In the genomic region with DNA sequence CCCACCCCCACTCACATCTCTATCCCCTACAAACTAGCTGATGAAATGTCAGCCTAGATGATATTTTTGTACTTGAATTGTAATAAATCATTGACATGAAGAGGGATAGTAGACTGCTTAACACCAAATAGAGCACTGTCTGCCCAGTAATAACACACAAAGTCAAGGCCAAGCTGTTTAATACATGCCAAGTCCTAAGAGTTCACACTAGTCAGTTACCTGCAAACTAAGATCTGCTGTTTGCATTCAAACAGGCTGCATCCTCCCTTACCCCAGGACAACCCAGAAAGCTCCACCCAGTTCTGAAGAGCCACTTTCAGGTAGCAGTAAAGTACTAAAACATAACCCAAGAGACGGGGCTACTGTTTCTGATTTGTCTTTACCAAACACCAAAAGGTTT, we compare ENCODE assay signal across 24 mouse cellular contexts. TPM values are rescaled to one million over a fixed set of nuclear protein-coding genes. Genes with fewer than 3 reads are reported as not detected.
A peak's percentile ranks its signal among the peaks of the same experiment; 100 is the strongest.
DNase-seq lines count a peak whose midpoint lies in the region; ATAC-seq and TF ChIP-seq lines count a peak whose summit lies in the region.
"Had no signal": no experiment of that assay in that cellular context is flagged by ENCODE, and none has a peak within 500 bp of the region (broad histone marks: within the 10 kb centered on the region; RNA-seq: fewer than 3 reads in every experiment).

No protein-coding gene starts in this region.

- H3K9me3 ChIP-seq in intestine, embryonic 16.5 days (ENCODE audit: control insufficient read depth, low read length): no peaks in the 10 kb centered on the region
- H3K9me3 ChIP-seq in intestine, embryonic 15.5 days: no peaks in the 10 kb centered on the region
- no peaks in the 10 kb centered on the region for H3K9me3 ChIP-seq in liver, postnatal 0 days (ENCODE audit: low read length)
- H3K9me3 ChIP-seq in intestine, postnatal 0 days (ENCODE audit: control insufficient read depth): no peaks in the 10 kb centered on the region
- H3K9me3 ChIP-seq: embryonic facial prominence, embryonic 12.5 days; embryonic facial prominence, embryonic 15.5 days; heart, embryonic 12.5 days; heart, embryonic 15.5 days had no signal

- no peak for TF ChIP-seq POLR2A in liver, adult 2 months (IDR thresholded peaks at IDR 0.05; ENCODE audit: extremely low read depth, insufficient read depth, low read length)

- no peak for ATAC-seq in intestine, embryonic 16.5 days
- ATAC-seq in intestine, embryonic 15.5 days: no peak
- ATAC-seq in liver, postnatal 0 days: no peak
- no peak for ATAC-seq in intestine, postnatal 0 days
- ATAC-seq: CD4-positive, CD25-positive, alpha-beta regulatory T cell, adult 4 months; forebrain, embryonic 14.5 days; forebrain, postnatal 0 days; hindbrain, postnatal 0 days had no signal

- H3K4me3 ChIP-seq in intestine, embryonic 16.5 days (ENCODE audit: low read length): no peak overlapping the region
- H3K4me3 ChIP-seq in intestine, embryonic 15.5 days (replicated peaks): no peak overlapping the region
- no peak overlapping the region for H3K4me3 ChIP-seq in liver, adult 2 months (ENCODE audit: insufficient read depth, low read depth, low read length)
- H3K4me3 ChIP-seq in liver, postnatal 0 days (ENCODE audit: low read depth, low read length): no peak overlapping the region
- no peak overlapping the region for H3K4me3 ChIP-seq in intestine, postnatal 0 days (ENCODE audit: low read depth, low read length)
- H3K4me3 ChIP-seq: embryonic facial prominence, embryonic 12.5 days; embryonic facial prominence, embryonic 15.5 days; heart, embryonic 12.5 days; heart, embryonic 15.5 days had no signal

- TF ChIP-seq CTCF in liver, adult 2 months (IDR thresholded peaks at IDR 0.05; ENCODE audit: low read depth, low read length): no peak
- TF ChIP-seq CTCF in liver, postnatal 0 days (IDR thresholded peaks at IDR 0.05; ENCODE audit: low read depth): no peak
- no peak for TF ChIP-seq CTCF in intestine, postnatal 0 days (IDR thresholded peaks at IDR 0.05; ENCODE audit: low read depth)

- peak; percentile 73 for DNase-seq in liver, adult 2 months (ENCODE audit: extremely low read depth, low read depth, low spot score)
- DNase-seq in liver, postnatal 0 days: no peak
- DNase-seq in MN1 (ENCODE audit: low spot score): no peak
- DNase-seq: adrenal gland, postnatal 10 days; adrenal gland, postnatal 36 days; cerebellum, adult 11 months; cerebellum, adult 2 months; cerebellum, adult 9-11 months; cerebellum, postnatal 25 days; forebrain, postnatal 0 days; gastrocnemius, postnatal 36 days; heart, postnatal 10 days; heart, postnatal 36 days had no signal

- H3K27me3 ChIP-seq in intestine, embryonic 16.5 days (replicated peaks; ENCODE audit: control insufficient read depth, insufficient read depth, low read length): no peaks in the 10 kb centered on the region
- H3K27me3 ChIP-seq in intestine, embryonic 15.5 days (replicated peaks): no peaks in the 10 kb centered on the region
- H3K27me3 ChIP-seq in liver, adult 2 months (ENCODE audit: control insufficient read depth, insufficient read depth, low read length): no peaks in the 10 kb centered on the region
- no peaks in the 10 kb centered on the region for H3K27me3 ChIP-seq in liver, postnatal 0 days (ENCODE audit: insufficient read depth, low read length)
- no peaks in the 10 kb centered on the region for H3K27me3 ChIP-seq in intestine, postnatal 0 days (replicated peaks; ENCODE audit: control insufficient read depth, insufficient read depth, low read length)
- H3K27me3 ChIP-seq: embryonic facial prominence, embryonic 12.5 days; embryonic facial prominence, embryonic 15.5 days; heart, embryonic 12.5 days; heart, embryonic 15.5 days had no signal

- H3K27ac ChIP-seq in intestine, embryonic 16.5 days (ENCODE audit: low read length): no peak overlapping the region
- no peak overlapping the region for H3K27ac ChIP-seq in intestine, embryonic 15.5 days
- 0 out of 2 replicates have a peak overlapping the region, but pooled peaks have one; percentile 12 for H3K27ac ChIP-seq in liver, adult 2 months (replicated peaks; ENCODE audit: insufficient read depth, low read depth, low read length)
- H3K27ac ChIP-seq in liver, postnatal 0 days (ENCODE audit: low read depth): no peak overlapping the region
- H3K27ac ChIP-seq in intestine, postnatal 0 days (ENCODE audit: low read depth, low read length): peak overlapping the region; percentile 65
- H3K27ac ChIP-seq: embryonic facial prominence, embryonic 12.5 days; embryonic facial prominence, embryonic 15.5 days; heart, embryonic 15.5 days; hindbrain, embryonic 14.5 days; hindbrain, postnatal 0 days had no signal

- WGBS in intestine, embryonic 16.5 days: 84% methylated on average over 1 of the region's 1 CpGs
- WGBS in intestine, embryonic 15.5 days: 78% methylated on average over 1 of the region's 1 CpGs
- WGBS in liver, adult 2 months: 72% methylated on average over 1 of the region's 1 CpGs
- WGBS in liver, postnatal 0 days (ENCODE audit: insufficient replicate concordance): 78% methylated on average over 1 of the region's 1 CpGs
- 50% methylated on average over 1 of the region's 1 CpGs for WGBS in intestine, postnatal 0 days

- TF ChIP-seq EP300 in liver, postnatal 0 days (IDR thresholded peaks at IDR 0.05; ENCODE audit: low read depth): no peak

- H3K36me3 ChIP-seq in intestine, embryonic 16.5 days (ENCODE audit: control insufficient read depth, insufficient read depth, low read length): no peaks in the 10 kb centered on the region
- H3K36me3 ChIP-seq in intestine, embryonic 15.5 days: no peaks in the 10 kb centered on the region
- no peaks in the 10 kb centered on the region; the same call in 1 of the 2 replicates for H3K36me3 ChIP-seq in liver, adult 2 months (ENCODE audit: control insufficient read depth, insufficient read depth, low read length)
- H3K36me3 ChIP-seq in liver, postnatal 0 days (replicated peaks; ENCODE audit: insufficient read depth, low read length): no peaks in the 10 kb centered on the region
- H3K36me3 ChIP-seq in intestine, postnatal 0 days (ENCODE audit: control insufficient read depth, insufficient read depth): no peaks in the 10 kb centered on the region
- H3K36me3 ChIP-seq: embryonic facial prominence, embryonic 12.5 days; embryonic facial prominence, embryonic 15.5 days; heart, embryonic 12.5 days; heart, embryonic 15.5 days had no signal

- H3K79me2 ChIP-seq in liver, adult 2 months (ENCODE audit: control insufficient read depth, insufficient read depth, low read length): peaks cover 18% of the 10 kb centered on the region; the same call in 1 of the 2 replicates

- H3K9ac ChIP-seq in intestine, embryonic 16.5 days (ENCODE audit: low read depth, low read length): no peak overlapping the region
- no peak overlapping the region for H3K9ac ChIP-seq in intestine, embryonic 15.5 days
- H3K9ac ChIP-seq in liver, adult 2 months (ENCODE audit: low read depth, low read length): no peak overlapping the region
- H3K9ac ChIP-seq in liver, postnatal 0 days (replicated peaks): no peak overlapping the region
- H3K9ac ChIP-seq in intestine, postnatal 0 days (ENCODE audit: low read depth, low read length): no peak overlapping the region
- H3K9ac ChIP-seq: embryonic facial prominence, embryonic 12.5 days; embryonic facial prominence, embryonic 15.5 days; forebrain, postnatal 0 days; heart, embryonic 12.5 days; heart, embryonic 15.5 days; hindbrain, embryonic 14.5 days had no signal

- peak overlapping the region; percentile 2; the same call in 1 of the 2 replicates for H3K4me2 ChIP-seq in intestine, embryonic 16.5 days (ENCODE audit: low read depth, low read length)
- no peak overlapping the region for H3K4me2 ChIP-seq in intestine, embryonic 15.5 days (replicated peaks)
- no peak overlapping the region for H3K4me2 ChIP-seq in liver, postnatal 0 days (ENCODE audit: low read depth, low read length)
- peak overlapping the region; percentile 28; the same call in 1 of the 2 replicates for H3K4me2 ChIP-seq in intestine, postnatal 0 days (replicated peaks; ENCODE audit: low read depth)
- H3K4me2 ChIP-seq: embryonic facial prominence, embryonic 12.5 days; embryonic facial prominence, embryonic 15.5 days; heart, embryonic 12.5 days; heart, embryonic 15.5 days; hindbrain, embryonic 14.5 days had no signal

- peaks cover 12% of the 10 kb centered on the region for H3K4me1 ChIP-seq in intestine, embryonic 16.5 days (ENCODE audit: control insufficient read depth, insufficient read depth, low read length)
- 0 out of 2 replicates have a peak, but pooled peaks cover 5% of the 10 kb centered on the region for H3K4me1 ChIP-seq in intestine, embryonic 15.5 days (replicated peaks)
- peaks cover 15% of the 10 kb centered on the region for H3K4me1 ChIP-seq in liver, adult 2 months (ENCODE audit: control insufficient read depth, insufficient read depth, low read length)
- H3K4me1 ChIP-seq in liver, postnatal 0 days (ENCODE audit: insufficient read depth): peaks cover 23% of the 10 kb centered on the region
- H3K4me1 ChIP-seq in intestine, postnatal 0 days (replicated peaks; ENCODE audit: control insufficient read depth, insufficient read depth, low read length): 0 out of 2 replicates have a peak, but pooled peaks cover 7% of the 10 kb centered on the region

RNA-seq across cellular contexts. Expression of gene Lyrm1, which starts 3.5 kb away (rescaled TPM):
- 10.3 and 10.7 TPM in 2 replicates for polyA plus RNA-seq in intestine, embryonic 16.5 days (2015; fragmentation: Nextera tagmentation; extraction: Ambion mirVana)
- polyA plus RNA-seq in intestine, embryonic 15.5 days (2015; fragmentation: Nextera tagmentation; extraction: Ambion mirVana): 8.1 and 9.5 TPM in 2 replicates
- total RNA-seq in liver, adult 2 months (2014; rRNA removed): 4.6 and 6.2 TPM in 2 replicates
- polyA plus RNA-seq in liver, adult 2 months (2012; rRNA removed): 0.95 and 1.2 TPM in 2 replicates
- polyA plus RNA-seq in liver, postnatal 0 days (2015; fragmentation: Nextera tagmentation; extraction: Ambion mirVana): 4.5 TPM in 2 replicates
- 11.8 and 12.5 TPM in 2 replicates for polyA plus RNA-seq in intestine, postnatal 0 days (2015; fragmentation: Nextera tagmentation; extraction: Ambion mirVana)

RNA-seq across cellular contexts. Expression of gene Dcun1d3, which starts 3.9 kb away (rescaled TPM):
- 13.1 and 13.9 TPM in 2 replicates for polyA plus RNA-seq in intestine, embryonic 16.5 days (2015; fragmentation: Nextera tagmentation; extraction: Ambion mirVana)
- polyA plus RNA-seq in intestine, embryonic 15.5 days (2015; fragmentation: Nextera tagmentation; extraction: Ambion mirVana): 10.6 and 11.6 TPM in 2 replicates
- 5.3 and 5.6 TPM in 2 replicates for total RNA-seq in liver, adult 2 months (2014; rRNA removed)
- polyA plus RNA-seq in liver, adult 2 months (2012; rRNA removed): 3.2 and 5.7 TPM in 2 replicates
- 3.4 and 3.8 TPM in 2 replicates for polyA plus RNA-seq in liver, postnatal 0 days (2015; fragmentation: Nextera tagmentation; extraction: Ambion mirVana)
- polyA plus RNA-seq in intestine, postnatal 0 days (2015; fragmentation: Nextera tagmentation; extraction: Ambion mirVana): 11.9 and 15.8 TPM in 2 replicates

Comparison
In these comparisons a context has a peak if more than half of its experiments do, and no peak if none do; other contexts are left out.
1. H3K27ac ChIP-seq: peak in liver, adult 2 months (single experiment) and intestine, postnatal 0 days (single experiment); none in intestine, embryonic 16.5 days (single experiment), intestine, embryonic 15.5 days (single experiment) and liver, postnatal 0 days (single experiment).
2. H3K4me2 ChIP-seq: peak in intestine, embryonic 16.5 days (single experiment) and intestine, postnatal 0 days (single experiment); none in intestine, embryonic 15.5 days (single experiment) and liver, postnatal 0 days (single experiment).